Mouse (Mus musculus) cerebellum, adult 2 months (tissue): ENCODE measurements around the gene Dennd1c. TPM values are rescaled to one million over a fixed set of nuclear protein-coding genes. Genes with fewer than 3 reads are reported as not detected.

Experiments used
- DNase-seq, 2 experiments: peaks; one replicate each; pipeline ENCODE4 v3.0.0; 2021
- H3K27ac ChIP-seq: fragments of 200-500 bp; 2 replicates; pipeline ENCODE4 v1.5.1; 2012; ENCODE audit warnings: low read length, control low read depth, inconsistent platforms; ENCODE audit not compliant: insufficient read depth
- H3K27me3 ChIP-seq: fragments of 200-500 bp; 2 replicates; pipeline ENCODE4 v1.6.1; 2012; ENCODE audit warnings: inconsistent platforms, mild to moderate bottlenecking, low read length, moderate library complexity; ENCODE audit not compliant: control insufficient read depth, insufficient read depth
- H3K4me1 ChIP-seq: fragments of 200-500 bp; 2 replicates; pipeline ENCODE4 v1.6.1; 2011; ENCODE audit warnings: low read length; ENCODE audit not compliant: control insufficient read depth, insufficient read depth
- H3K4me3 ChIP-seq: fragments of 200-500 bp; replicated peaks from 2 replicates; pipeline ENCODE3; 2011; ENCODE audit warnings: mild to moderate bottlenecking, low read depth, low read length, control low read depth; ENCODE audit not compliant: insufficient read depth
- CTCF ChIP-seq: fragments of 200-500 bp; IDR thresholded peaks from 2 replicates; pipeline ENCODE4 v1.5.1; 2011; ENCODE audit warnings: low read depth, mild to moderate bottlenecking, control low read depth, low read length, moderate library complexity, borderline replicate concordance; ENCODE audit not compliant: insufficient read depth
- POLR2A ChIP-seq: fragments of 200-500 bp; IDR thresholded peaks from 2 replicates; pipeline ENCODE4 v1.6.1; 2011; ENCODE audit warnings: low read length, control low read depth, borderline replicate concordance; ENCODE audit not compliant: insufficient read depth
- WGBS: fragments of 180-500 bp; shearing (Covaris S2); methylation state at CpG from one replicate; pipeline ENCODE4 v1.1.7; 2018; 5-methylcytosine and 5-hydroxymethylcytosine counted together
- polyA plus RNA-seq: library from polyadenylated mRNA; depleted of rRNA; stranded (reverse); fragments of >200 nt; gene quantifications from 2 replicates; pipeline ENCODE4 v1.2.3, GENCODE M21; 2012

Dennd1c gene
- polyA plus RNA-seq, 1 experiment = 1.1 TPM

DNA sequence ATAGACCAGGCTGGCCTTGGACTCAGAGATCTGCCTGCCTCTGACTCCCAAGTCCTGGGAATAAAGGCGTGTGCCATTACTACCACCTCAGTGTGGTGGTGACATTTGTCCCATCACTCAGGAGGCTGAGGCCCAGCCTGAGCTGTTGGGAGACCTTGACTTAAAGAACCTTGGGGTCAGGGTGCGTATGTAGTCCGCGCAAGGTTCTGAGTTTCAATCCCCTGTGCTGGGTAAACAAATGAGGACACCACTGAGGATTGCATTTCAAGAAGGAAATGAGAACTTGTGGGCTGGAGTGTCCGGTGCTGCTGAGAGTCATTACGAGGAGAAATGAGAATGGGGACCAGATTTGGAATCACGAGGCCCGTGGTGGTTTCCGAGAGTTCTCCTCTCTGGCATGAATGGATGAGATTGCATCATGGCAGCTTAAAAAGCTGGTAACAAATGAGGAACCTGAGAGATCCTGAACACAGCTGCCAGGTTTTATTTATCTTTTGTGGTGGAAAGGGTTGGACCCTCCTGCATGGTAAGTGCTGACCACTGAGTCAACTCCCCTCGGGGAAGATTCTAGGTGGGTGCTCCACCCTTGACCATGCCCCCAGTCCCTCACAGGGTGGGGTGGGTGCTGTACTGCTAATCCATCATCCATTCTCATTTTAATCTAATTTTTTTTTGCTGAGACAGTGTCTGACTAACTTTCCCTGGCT is 34.6 kb upstream of the Dennd1c start:
- no peaks in the 10 kb centered on the region for H3K27me3 ChIP-seq
- H3K4me3 ChIP-seq = no peak overlapping the region
- H3K27ac ChIP-seq = no peak overlapping the region
- no peaks in the 10 kb centered on the region; the same call in 1 of the 2 replicates for H3K4me1 ChIP-seq
- TF ChIP-seq CTCF = no peak
- DNase-seq = no peak
- 92% methylated on average over 10 of the region's 10 CpGs for WGBS

DNA sequence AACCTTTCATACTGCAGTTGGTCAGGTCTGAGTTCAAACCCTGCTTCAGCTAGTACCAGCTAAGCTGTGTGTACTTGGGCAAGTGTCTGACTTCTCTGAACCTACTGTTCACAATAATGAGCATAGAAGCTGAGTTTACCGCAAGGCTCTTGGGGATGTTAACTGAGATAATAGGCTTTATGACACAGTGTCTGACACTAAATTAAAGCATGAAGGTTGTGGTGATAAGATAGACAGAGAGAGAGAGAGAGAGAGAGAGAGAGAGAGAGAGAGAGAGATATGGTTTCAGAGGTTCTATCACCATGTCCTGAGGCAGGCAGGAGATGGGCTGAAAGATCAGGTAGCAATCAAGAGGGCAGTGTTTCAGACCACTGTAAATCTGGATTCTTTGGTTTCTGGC is 31.7 kb upstream of the Dennd1c start:
- no peak for DNase-seq
- TF ChIP-seq POLR2A = no peak
- no peak for TF ChIP-seq CTCF
- H3K4me3 ChIP-seq = no peak overlapping the region
- H3K27ac ChIP-seq = no peak overlapping the region
- 94% methylated on average over 1 of the region's 1 CpGs for WGBS
- peaks cover 5% of the 10 kb centered on the region; the same call in 1 of the 2 replicates for H3K4me1 ChIP-seq
- no peaks in the 10 kb centered on the region for H3K27me3 ChIP-seq

DNA sequence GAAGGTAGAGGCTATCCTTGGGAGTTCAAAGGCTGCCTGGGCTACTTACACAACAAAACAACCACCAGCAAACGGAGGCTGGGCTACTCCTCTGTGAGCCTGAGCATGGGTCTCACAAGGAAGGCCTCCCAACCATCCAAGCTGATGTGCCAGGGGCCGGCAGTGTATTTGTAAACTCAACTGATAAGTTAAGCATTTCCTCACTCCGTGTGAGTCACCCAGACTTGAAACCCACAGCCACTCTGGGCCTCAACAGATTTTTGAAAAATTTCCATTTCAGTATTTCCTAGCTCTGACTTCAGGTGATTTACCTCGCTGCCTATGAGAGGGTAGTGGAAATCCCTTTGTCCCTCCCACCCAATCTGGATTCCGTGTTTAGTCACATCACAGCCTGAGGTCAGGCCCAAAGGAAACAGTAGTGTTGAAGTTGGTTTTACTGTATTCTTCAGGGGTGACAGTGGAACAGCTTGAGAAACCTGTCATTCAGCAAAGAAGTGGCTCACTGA is 30.4 kb upstream of the Dennd1c start:
- DNase-seq = no peak
- Histone ChIP-seq H3K27ac (no peak overlapping the region), H3K4me3 (no peak overlapping the region), H3K4me1 (peaks cover 5% of the 10 kb centered on the region; the same call in 1 of the 2 replicates), H3K27me3 (no peaks in the 10 kb centered on the region)
- TF ChIP-seq CTCF (no peak), POLR2A (no peak)
- WGBS = 83% methylated on average over 5 of the region's 5 CpGs

DNA sequence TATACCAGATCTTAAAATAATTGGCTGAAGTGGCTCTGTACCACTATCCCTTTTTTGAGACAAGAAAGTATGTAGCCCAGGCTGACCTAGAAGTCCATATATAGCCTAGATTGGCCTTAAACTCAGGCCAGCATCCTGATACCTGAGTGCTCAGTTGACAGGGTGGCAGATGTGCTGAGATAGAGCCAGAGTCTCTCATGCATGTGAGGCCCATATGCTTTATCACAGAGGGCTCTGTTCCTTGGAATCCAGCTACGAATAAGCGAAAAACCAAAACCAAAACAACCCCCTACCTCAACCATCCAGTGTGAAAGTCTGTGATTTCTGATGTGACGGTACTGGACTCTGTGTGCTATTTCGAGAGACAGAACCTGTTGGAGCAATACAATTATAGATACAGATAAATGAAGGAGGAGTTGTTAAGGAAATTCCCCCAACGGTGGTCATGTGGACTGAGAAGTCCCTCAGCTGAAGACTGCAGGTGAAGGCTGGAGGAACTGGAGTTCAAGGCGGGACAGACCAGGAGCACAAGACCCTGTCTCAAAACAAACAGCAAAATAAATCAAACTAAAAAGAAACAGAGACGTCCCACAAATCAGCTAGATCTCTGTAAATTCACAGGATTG is 29.8 kb upstream of the Dennd1c start:
- Histone ChIP-seq H3K27me3 (no peaks in the 10 kb centered on the region), H3K27ac (no peak overlapping the region), H3K4me3 (no peak overlapping the region), H3K4me1 (peaks cover 5% of the 10 kb centered on the region; the same call in 1 of the 2 replicates)
- no peak for TF ChIP-seq CTCF
- TF ChIP-seq POLR2A = no peak
- DNase-seq = no peak
- WGBS = 50% methylated on average over 7 of the region's 7 CpGs

DNA sequence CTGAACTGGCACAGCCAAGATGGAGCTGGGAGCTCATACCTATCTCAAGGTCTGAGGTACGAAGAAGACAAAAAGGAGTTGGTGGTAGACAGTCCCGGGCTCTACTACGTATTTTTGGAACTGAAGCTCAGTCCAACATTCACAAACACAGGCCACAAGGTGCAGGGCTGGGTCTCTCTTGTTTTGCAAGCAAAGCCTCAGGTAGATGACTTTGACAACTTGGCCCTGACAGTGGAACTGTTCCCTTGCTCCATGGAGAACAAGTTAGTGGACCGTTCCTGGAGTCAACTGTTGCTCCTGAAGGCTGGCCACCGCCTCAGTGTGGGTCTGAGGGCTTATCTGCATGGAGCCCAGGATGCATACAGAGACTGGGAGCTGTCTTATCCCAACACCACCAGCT is 28.8 kb upstream of the Dennd1c start:
- 89% methylated on average over 5 of the region's 5 CpGs for WGBS
- Histone ChIP-seq H3K27me3 (no peaks in the 10 kb centered on the region), H3K4me1 (peaks cover 5% of the 10 kb centered on the region; the same call in 1 of the 2 replicates), H3K27ac (no peak overlapping the region), H3K4me3 (no peak overlapping the region)
- DNase-seq = no peak
- TF ChIP-seq CTCF (no peak), POLR2A (no peak)

DNA sequence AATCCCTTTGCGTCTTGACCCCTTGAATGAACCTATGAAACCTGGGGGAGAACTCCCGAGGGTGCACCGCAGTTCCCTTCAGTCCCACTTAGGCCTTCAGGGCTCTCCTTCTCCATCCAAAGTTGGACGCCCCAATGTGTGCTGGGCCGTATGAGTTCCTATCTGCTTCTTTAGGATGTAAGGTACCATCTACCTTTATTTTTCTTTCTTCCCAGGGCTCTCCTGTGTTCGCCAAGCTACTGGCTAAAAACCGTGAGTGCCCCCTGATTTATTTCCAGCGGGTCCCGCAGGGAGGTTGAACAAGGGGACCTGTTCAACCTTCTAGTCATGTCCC is 27.7 kb upstream of the Dennd1c start:
- Histone ChIP-seq H3K27me3 (no peaks in the 10 kb centered on the region), H3K27ac (no peak overlapping the region), H3K4me3 (peak overlapping the region; percentile 97), H3K4me1 (peaks cover 5% of the 10 kb centered on the region; the same call in 1 of the 2 replicates)
- DNase-seq = no peak
- no peak for TF ChIP-seq CTCF
- no peak for TF ChIP-seq POLR2A
- 11% methylated on average over 9 of the region's 9 CpGs for WGBS

DNA sequence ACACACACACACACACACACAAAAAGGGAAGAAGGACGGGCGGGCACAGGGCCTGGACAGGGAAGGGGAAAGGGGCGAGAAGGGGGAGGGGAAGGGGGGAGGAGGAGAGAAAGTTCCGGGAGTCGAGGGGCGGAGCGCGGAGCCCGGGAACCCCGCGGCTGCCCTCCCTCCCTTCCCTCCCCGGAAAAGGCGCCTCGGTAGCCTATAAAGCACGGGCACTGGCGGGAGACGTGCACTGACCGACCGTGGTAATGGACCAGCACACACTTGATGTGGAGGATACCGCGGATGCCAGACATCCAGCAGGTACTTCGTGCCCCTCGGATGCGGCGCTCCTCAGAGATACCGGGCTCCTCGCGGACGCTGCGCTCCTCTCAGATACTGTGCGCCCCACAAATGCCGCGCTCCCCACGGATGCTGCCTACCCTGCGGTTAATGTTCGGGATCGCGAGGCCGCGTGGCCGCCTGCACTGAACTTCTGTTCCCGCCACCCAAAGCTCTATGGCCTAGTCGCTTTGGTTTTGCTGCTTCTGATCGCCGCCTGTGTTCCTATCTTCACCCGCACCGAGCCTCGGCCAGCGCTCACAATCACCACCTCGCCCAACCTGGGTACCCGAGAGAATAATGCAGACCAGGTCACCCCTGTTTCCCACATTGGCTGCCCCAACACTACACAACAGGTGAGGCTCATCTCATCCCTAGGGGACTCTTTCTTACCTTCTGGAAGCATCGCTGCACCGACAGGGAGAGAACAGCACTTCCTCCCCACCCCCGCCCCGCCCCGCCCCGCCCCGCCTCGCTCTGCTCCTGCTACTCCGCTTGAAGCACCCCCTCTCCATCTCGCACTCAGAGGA is 27.1 kb upstream of the Dennd1c start, which contains the start of gene Tnfsf9:
TSS of gene Tnfsf9 (plus strand) at position 145 of the 854 bp plus-strand sequence.
- Histone ChIP-seq H3K27ac (peak within 1 kb of the TSS; percentile 52), H3K4me3 (peak within 1 kb of the TSS; percentile 97), H3K4me1 (peaks cover 5% of the 10 kb centered on the region; the same call in 1 of the 2 replicates), H3K27me3 (no peaks in the 10 kb centered on the region)
- DNase-seq = peak; percentile 58 to 72
- peak; percentile 61; the same call in 1 of the 2 replicates for TF ChIP-seq POLR2A
- TF ChIP-seq CTCF = no peak
- 1% methylated on average over 58 of the region's 61 CpGs for WGBS
